Mouse (Mus musculus): ENCODE results near the gene Sacs.

DNA sequence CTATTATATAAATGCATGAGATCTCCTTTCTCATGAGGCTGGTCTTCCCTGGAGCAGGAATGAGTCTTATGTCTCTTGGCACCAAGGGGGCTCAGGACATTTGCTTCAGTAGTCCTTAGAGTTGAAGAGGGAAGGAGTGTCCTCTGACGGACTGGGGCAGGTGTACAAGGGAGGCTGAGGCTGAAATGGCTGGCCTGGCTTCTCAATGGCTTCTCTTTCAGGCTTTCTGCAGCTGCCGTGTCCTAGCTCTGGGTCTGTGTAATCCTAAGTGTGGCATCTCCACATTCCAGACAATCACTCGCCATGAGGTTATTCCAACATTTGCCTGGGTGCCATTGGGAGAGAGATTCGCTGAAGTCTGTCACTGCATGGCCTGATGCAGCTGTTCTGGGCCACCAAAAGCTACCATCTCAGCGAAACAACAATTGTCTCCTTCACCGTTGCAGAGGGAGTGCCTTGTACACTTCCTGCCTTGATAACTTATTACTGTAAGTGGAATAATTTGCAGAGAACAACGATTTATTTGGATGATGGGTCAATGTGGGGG is 9.2 kb upstream of the Sacs start:
- no peak for TF ChIP-seq CTCF (conservative IDR thresholded peaks at IDR 0.05; ENCODE audit: low read length)
- TF ChIP-seq POU5F1 (IDR thresholded peaks at IDR 0.05; ENCODE audit: borderline replicate concordance, low read length) = no peak
- no peak for TF ChIP-seq NANOG (IDR thresholded peaks at IDR 0.05; ENCODE audit: borderline replicate concordance, low read length)
